15 mouse cellular contexts compared by ENCODE assay signal in the genomic region with DNA sequence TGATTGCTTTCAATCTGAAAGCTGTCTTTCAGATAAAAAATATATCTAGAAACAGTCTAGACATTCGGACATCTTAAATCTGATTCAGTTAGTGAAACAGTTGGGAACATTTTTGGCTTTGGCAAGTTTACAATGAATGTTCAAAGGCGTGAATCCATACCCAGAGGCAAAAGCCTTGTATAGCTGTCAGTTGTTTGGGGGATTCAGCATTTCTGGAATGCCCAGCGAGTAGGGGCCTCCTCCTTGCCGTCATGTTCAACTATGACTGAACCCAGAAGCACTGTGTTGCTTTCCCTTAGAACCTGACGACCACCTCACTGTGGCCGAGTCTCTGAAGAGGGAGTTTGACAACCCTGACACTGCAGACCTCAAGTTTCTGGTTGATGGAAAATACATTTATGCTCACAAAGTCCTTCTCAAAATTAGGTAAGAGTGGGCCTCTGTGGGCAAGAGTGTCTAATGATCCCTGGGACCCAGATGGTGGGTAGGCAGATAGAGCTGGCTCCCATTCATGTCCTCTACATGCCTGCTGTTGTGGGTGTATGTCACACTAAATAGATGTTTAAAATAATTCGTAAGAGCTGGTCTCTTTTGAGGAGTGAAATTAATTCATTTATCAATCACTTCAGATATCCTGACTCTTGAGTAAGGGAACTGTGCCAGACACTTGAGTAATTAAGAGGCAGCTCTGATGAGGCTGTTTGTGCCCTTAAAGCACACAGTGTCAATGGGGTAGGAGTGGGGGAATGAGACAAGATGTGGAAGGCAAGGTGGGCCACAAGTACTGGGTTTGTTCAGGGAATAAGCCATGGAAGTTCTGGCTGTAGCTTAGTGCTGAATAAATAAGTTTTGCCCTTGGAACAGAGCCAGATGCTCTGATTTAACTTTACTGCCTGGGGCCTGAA. TPM values are rescaled to one million over a fixed set of nuclear protein-coding genes. Genes with fewer than 3 reads are reported as not detected.
DNase-seq lines count a peak whose midpoint lies in the region; ATAC-seq lines count a peak whose summit lies in the region.
"Had no signal": no experiment of that assay in that cellular context is flagged by ENCODE, and none has a peak within 500 bp of the region (broad histone marks: within the 10 kb centered on the region; RNA-seq: fewer than 3 reads in every experiment).

No protein-coding gene starts in this region.

- no peaks in the 10 kb centered on the region for H3K9me3 ChIP-seq in heart, embryonic 13.5 days
- no peaks in the 10 kb centered on the region for H3K9me3 ChIP-seq in forebrain, embryonic 16.5 days (ENCODE audit: control insufficient read depth, low read length)
- H3K9me3 ChIP-seq: midbrain, embryonic 13.5 days; neural tube, embryonic 12.5 days had no signal

- peak overlapping the region; percentile 19; the same call in 1 of the 2 replicates for H3K9ac ChIP-seq in heart, embryonic 13.5 days
- no peak overlapping the region for H3K9ac ChIP-seq in forebrain, embryonic 16.5 days (replicated peaks; ENCODE audit: low read depth, low read length)
- H3K9ac ChIP-seq: midbrain, embryonic 13.5 days; neural tube, embryonic 12.5 days had no signal

- no peaks in the 10 kb centered on the region for H3K27me3 ChIP-seq in heart, embryonic 13.5 days (replicated peaks)
- no peaks in the 10 kb centered on the region for H3K27me3 ChIP-seq in forebrain, embryonic 16.5 days (replicated peaks; ENCODE audit: control insufficient read depth, insufficient read depth, low read length)
- H3K27me3 ChIP-seq: midbrain, embryonic 13.5 days; neural tube, embryonic 12.5 days; Patski had no signal

- 63% methylated on average over 7 of the region's 7 CpGs for WGBS in heart, embryonic 13.5 days
- 42% methylated on average over 7 of the region's 7 CpGs for WGBS in forebrain, embryonic 16.5 days

- peaks cover 88% of the 10 kb centered on the region for H3K36me3 ChIP-seq in heart, embryonic 13.5 days
- H3K36me3 ChIP-seq in forebrain, embryonic 16.5 days (ENCODE audit: control insufficient read depth, insufficient read depth): peaks cover 5% of the 10 kb centered on the region

- H3K4me2 ChIP-seq in heart, embryonic 13.5 days: no peak overlapping the region
- no peak overlapping the region for H3K4me2 ChIP-seq in forebrain, embryonic 16.5 days (ENCODE audit: low read length)
- H3K4me2 ChIP-seq: midbrain, embryonic 13.5 days; neural tube, embryonic 12.5 days had no signal

- no peak overlapping the region for H3K4me3 ChIP-seq in heart, embryonic 13.5 days
- H3K4me3 ChIP-seq in forebrain, embryonic 16.5 days (replicated peaks; ENCODE audit: low read length): no peak overlapping the region
- H3K4me3 ChIP-seq: midbrain, embryonic 13.5 days; neural tube, embryonic 12.5 days had no signal

- DNase-seq in heart, postnatal 25 days (ENCODE audit: low spot score): no peak
- DNase-seq in right cerebral cortex, adult 18-20 months: peak; percentile 40
- DNase-seq in right cerebral cortex, postnatal 10 days (ENCODE audit: low spot score in 2 of 2): no peak
- no peak for DNase-seq in embryo, embryonic 10.5 days (ENCODE audit: low spot score)
- DNase-seq in thymus, adult 18-20 months: no peak
- DNase-seq: adrenal gland, postnatal 36 days; cerebellum, adult 9-11 months; kidney, postnatal 10 days; thymus, postnatal 36 days had no signal

- no peak for ATAC-seq in heart, embryonic 13.5 days (ENCODE audit: extremely low read depth, insufficient number of reproducible peaks, low FRiP score, low TSS enrichment)
- ATAC-seq in forebrain, embryonic 16.5 days: peak; percentile 57
- ATAC-seq: CD4-positive, CD25-positive, alpha-beta regulatory T cell, adult 4 months; midbrain, embryonic 13.5 days; Patski had no signal

- peak overlapping the region; percentile 65 for H3K27ac ChIP-seq in heart, embryonic 13.5 days (replicated peaks)
- H3K27ac ChIP-seq in forebrain, embryonic 16.5 days (ENCODE audit: low read length): peak overlapping the region; percentile 5
- H3K27ac ChIP-seq: midbrain, embryonic 13.5 days; neural tube, embryonic 12.5 days had no signal

- intact Hi-C loops in heart, postnatal 25 days (cut with DNase I): no loop called here

- peaks cover 29% of the 10 kb centered on the region for H3K4me1 ChIP-seq in heart, embryonic 13.5 days
- peaks cover 17% of the 10 kb centered on the region for H3K4me1 ChIP-seq in forebrain, embryonic 16.5 days (replicated peaks; ENCODE audit: control insufficient read depth, insufficient read depth, low read length)
- H3K4me1 ChIP-seq: midbrain, embryonic 13.5 days; neural tube, embryonic 12.5 days had no signal

RNA-seq across cellular contexts. Expression of gene Rcbtb2, which starts 51.5 kb away (rescaled TPM):
- polyA plus RNA-seq in heart, embryonic 13.5 days (2015; fragmentation: Nextera tagmentation; extraction: Ambion mirVana): 61.2 and 61.9 TPM in 2 replicates
- 10 to 100 TPM; 20.4 to 22.9 TPM for total RNA-seq in heart, postnatal 25 days (2021)
- polyA plus RNA-seq in forebrain, embryonic 16.5 days (2015; fragmentation: Nextera tagmentation; extraction: Ambion mirVana): 79.0 and 101 TPM in 2 replicates
